Mouse (Mus musculus): ENCODE measurements around the gene Gpc6.

GRCm38 (mm10) chr14:117923667-117924066 lies 998.6 kb downstream of the Gpc6 start:
- TF ChIP-seq CTCF (IDR thresholded peaks at IDR 0.05; ENCODE audit: borderline replicate concordance, insufficient read depth, low read length) (no peak), POLR2A (IDR thresholded peaks at IDR 0.05; ENCODE audit: low read depth, low read length) (no peak)
